Mouse (Mus musculus) lung, postnatal 0 days (tissue): Measurements from ENCODE around the gene Wfdc21.

ENCODE experiments used
- CTCF ChIP-seq: IDR thresholded peaks from 2 replicates; pipeline ENCODE4 v1.5.1; 2016; ENCODE audit warnings: antibody characterized with exemption, mild to moderate bottlenecking
- EP300 ChIP-seq: IDR thresholded peaks from 2 replicates; pipeline ENCODE4 v1.6.1; 2016; ENCODE audit warnings: antibody characterized with exemption, mild to moderate bottlenecking, control low read depth

DNA sequence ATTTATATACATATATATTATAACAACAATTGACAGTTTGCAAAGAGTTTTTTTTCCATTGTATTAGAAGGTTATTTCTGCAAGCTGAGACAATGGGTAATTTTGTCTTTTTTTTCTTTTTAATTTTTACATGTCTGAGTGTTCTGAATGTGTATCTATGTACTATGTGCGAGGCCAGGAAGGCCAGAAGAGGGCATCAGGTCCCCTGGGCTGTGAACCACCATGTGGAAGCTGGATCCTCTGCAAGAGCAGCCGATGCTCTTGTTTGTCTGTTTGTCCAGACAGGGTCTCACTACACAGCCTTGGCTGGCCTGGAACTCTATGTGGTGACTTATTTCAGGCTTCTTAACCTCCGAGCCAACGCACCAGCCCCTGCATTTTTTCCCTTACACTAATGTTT, 44.4 kb downstream of the Wfdc21 start:
- TF ChIP-seq CTCF (no peak), EP300 (no peak)
